8 mouse cellular contexts compared by ENCODE assay signal in genomic region chr2:114201574-114201973, GRCm38 (mm10). TPM values are rescaled to one million over a fixed set of nuclear protein-coding genes. Genes with fewer than 3 reads are reported as not detected.
DNase-seq lines count a peak whose midpoint lies in the region; ATAC-seq and TF ChIP-seq lines count a peak whose summit lies in the region.

No protein-coding gene starts in this region.

- ATAC-seq in cerebellum, adult (ENCODE audit: insufficient number of reproducible peaks, low FRiP score, low TSS enrichment) = no peak
- ATAC-seq in lung, postnatal 0 days = no peak
- no peak for ATAC-seq in limb, embryonic 13.5 days (ENCODE audit: low FRiP score, low read depth)
- no peak for ATAC-seq in stomach, embryonic 14.5 days (ENCODE audit: insufficient number of reproducible peaks, insufficient read depth, low FRiP score, low read depth)

- H3K36me3 ChIP-seq in lung, postnatal 0 days (ENCODE audit: insufficient read depth, low read length) = no peaks in the 10 kb centered on the region
- H3K36me3 ChIP-seq in limb, embryonic 13.5 days = peaks cover 8% of the 10 kb centered on the region
- peaks cover 1% of the 10 kb centered on the region for H3K36me3 ChIP-seq in stomach, embryonic 14.5 days (ENCODE audit: control insufficient read depth, insufficient read depth, low read length)

- H3K4me3 ChIP-seq in cerebellum, adult 2 months (replicated peaks; ENCODE audit: insufficient read depth, low read depth, low read length) = peak overlapping the region; percentile 76
- H3K4me3 ChIP-seq in lung, postnatal 0 days (ENCODE audit: low read depth, low read length) = peak overlapping the region; percentile 81
- peak overlapping the region; percentile 80 for H3K4me3 ChIP-seq in limb, embryonic 13.5 days
- peak overlapping the region; percentile 88 for H3K4me3 ChIP-seq in stomach, embryonic 14.5 days (ENCODE audit: low read depth, low read length)

- 25% methylated on average over 4 of the region's 4 CpGs for WGBS in cerebellum, adult 2 months
- WGBS in lung, postnatal 0 days = 29% methylated on average over 4 of the region's 4 CpGs
- WGBS in limb, embryonic 13.5 days = 39% methylated on average over 4 of the region's 4 CpGs
- 28% methylated on average over 4 of the region's 4 CpGs for WGBS in stomach, embryonic 14.5 days

- no peak for TF ChIP-seq POLR2A in cerebellum, adult 2 months (IDR thresholded peaks at IDR 0.05; ENCODE audit: borderline replicate concordance, insufficient read depth, low read length)

- no peaks in the 10 kb centered on the region for H3K4me1 ChIP-seq in cerebellum, adult 2 months (ENCODE audit: control insufficient read depth, insufficient read depth, low read length)
- no peaks in the 10 kb centered on the region for H3K4me1 ChIP-seq in lung, postnatal 0 days (ENCODE audit: insufficient read depth, low read depth, low read length)
- H3K4me1 ChIP-seq in limb, embryonic 13.5 days = peaks cover 10% of the 10 kb centered on the region
- H3K4me1 ChIP-seq in stomach, embryonic 14.5 days (ENCODE audit: control insufficient read depth, insufficient read depth, low read length) = peaks cover 7% of the 10 kb centered on the region; the same call in 1 of the 2 replicates

- TF ChIP-seq EP300 in lung, postnatal 0 days (IDR thresholded peaks at IDR 0.05) = no peak

- DNase-seq in cerebellum, adult 2 months = no peak
- no peak for DNase-seq in lung, postnatal 0 days (ENCODE audit: low spot score)
- no peak for DNase-seq in lung, adult 18-20 months
- DNase-seq in cerebellum, adult 8-10 months = no peak
- DNase-seq in spleen, adult 12 weeks (ENCODE audit: low spot score) = no peak

- peak overlapping the region; percentile 76 for H3K4me2 ChIP-seq in lung, postnatal 0 days (replicated peaks; ENCODE audit: low read depth, low read length)
- peak overlapping the region; percentile 80 for H3K4me2 ChIP-seq in limb, embryonic 13.5 days (replicated peaks)
- peak overlapping the region; percentile 67 for H3K4me2 ChIP-seq in stomach, embryonic 14.5 days (replicated peaks; ENCODE audit: low read depth, low read length)

- H3K9me3 ChIP-seq in lung, postnatal 0 days (ENCODE audit: low read length) = no peaks in the 10 kb centered on the region
- H3K9me3 ChIP-seq in limb, embryonic 13.5 days = no peaks in the 10 kb centered on the region
- no peaks in the 10 kb centered on the region for H3K9me3 ChIP-seq in stomach, embryonic 14.5 days (ENCODE audit: control insufficient read depth, low read depth, low read length)

- TF ChIP-seq CTCF in cerebellum, adult 2 months (IDR thresholded peaks at IDR 0.05; ENCODE audit: borderline replicate concordance, insufficient read depth, low read depth, low read length) = no peak
- no peak for TF ChIP-seq CTCF in lung, postnatal 0 days (IDR thresholded peaks at IDR 0.05)

- H3K9ac ChIP-seq in lung, postnatal 0 days (replicated peaks; ENCODE audit: low read depth) = peak overlapping the region; percentile 90
- H3K9ac ChIP-seq in limb, embryonic 13.5 days = peak overlapping the region; percentile 94; the same call in 1 of the 2 replicates
- no peak overlapping the region for H3K9ac ChIP-seq in stomach, embryonic 14.5 days (replicated peaks; ENCODE audit: low read depth, low read length)

- H3K27me3 ChIP-seq in cerebellum, adult 2 months (ENCODE audit: control insufficient read depth, insufficient read depth, low read length) = no peaks in the 10 kb centered on the region
- no peaks in the 10 kb centered on the region for H3K27me3 ChIP-seq in lung, postnatal 0 days (replicated peaks; ENCODE audit: insufficient read depth, low read length)
- no peaks in the 10 kb centered on the region for H3K27me3 ChIP-seq in limb, embryonic 13.5 days
- no peaks in the 10 kb centered on the region for H3K27me3 ChIP-seq in stomach, embryonic 14.5 days (ENCODE audit: control insufficient read depth, insufficient read depth, low read length)

- no peak overlapping the region for H3K27ac ChIP-seq in cerebellum, adult 2 months (ENCODE audit: insufficient read depth, low read length)
- no peak overlapping the region for H3K27ac ChIP-seq in lung, postnatal 0 days (ENCODE audit: low read length)
- H3K27ac ChIP-seq in limb, embryonic 13.5 days = no peak overlapping the region; the same call in 1 of the 2 replicates
- no peak overlapping the region; the same call in 1 of the 2 replicates for H3K27ac ChIP-seq in stomach, embryonic 14.5 days (ENCODE audit: low read length)

RNA-seq across cellular contexts. Expression of gene Zfp770, which starts 0.3 kb away (rescaled TPM):
- polyA plus RNA-seq in cerebellum, adult 2 months (2012; rRNA removed) = 11.3 and 11.8 TPM in 2 replicates
- polyA plus RNA-seq in lung, postnatal 0 days (2015; fragmentation: Nextera tagmentation; extraction: Ambion mirVana) = 2.3 and 2.5 TPM in 2 replicates
- polyA plus RNA-seq in limb, embryonic 13.5 days (2015; fragmentation: Nextera tagmentation; extraction: Ambion mirVana) = 5.1 and 5.7 TPM in 2 replicates
- polyA plus RNA-seq in stomach, embryonic 14.5 days (2014; fragmentation: Nextera tagmentation; extraction: Ambion mirVana) = 8.6 and 8.9 TPM in 2 replicates

RNA-seq across cellular contexts. Expression of gene Aqr, which starts 14.8 kb away (rescaled TPM):
- polyA plus RNA-seq in cerebellum, adult 2 months (2012; rRNA removed) = 27.3 and 31.6 TPM in 2 replicates
- polyA plus RNA-seq in lung, postnatal 0 days (2015; fragmentation: Nextera tagmentation; extraction: Ambion mirVana) = 23.3 and 31.0 TPM in 2 replicates
- 45.1 and 50.1 TPM in 2 replicates for polyA plus RNA-seq in limb, embryonic 13.5 days (2015; fragmentation: Nextera tagmentation; extraction: Ambion mirVana)
- polyA plus RNA-seq in stomach, embryonic 14.5 days (2014; fragmentation: Nextera tagmentation; extraction: Ambion mirVana) = 54.1 and 59.0 TPM in 2 replicates
